Mouse (Mus musculus) layer of hippocampus, postnatal 25 days (tissue): ENCODE results near the gene Tmem81. TPM values are rescaled to one million over a fixed set of nuclear protein-coding genes. Genes with fewer than 3 reads are reported as not detected.

Source experiments
- total RNA-seq, 2 experiments: library from RNA; stranded (reverse); gene quantifications; 2 replicates each; pipeline ENCODE4 v1.2.3; 2021

Tmem81 gene
- total RNA-seq, 2 experiments from 2014 or later: 5.3 to 6.2 TPM

Other genes with a start within 250 kb of the Tmem81 start
- 1 to 10 TPM; 4.2 to 4.6 TPM for gene Klhdc8a, start 207.6 kb upstream of the Tmem81 start, total RNA-seq
- under 1 TPM; 0.64 to 0.92 TPM for gene Nuak2, start 190.1 kb upstream of the Tmem81 start, total RNA-seq
- gene Tmcc2, start 114.9 kb upstream of the Tmem81 start, total RNA-seq: 100 to 1,000 TPM; 232 to 246 TPM
- 10 to 100 TPM; 47.4 to 49.5 TPM for gene Dstyk, start 88.7 kb upstream of the Tmem81 start, total RNA-seq
- gene Rbbp5, start 28.9 kb upstream of the Tmem81 start, total RNA-seq: 10 to 100 TPM; 59.0 to 62.8 TPM
- 10 to 100 TPM; 69.3 to 69.6 TPM for gene Cntn2, start 37.0 kb downstream of the Tmem81 start, total RNA-seq
- gene Nfasc, start 235.6 kb downstream of the Tmem81 start, total RNA-seq: 100 to 1,000 TPM; 186 to 238 TPM